Mouse (Mus musculus) adrenal gland, adult (tissue): ENCODE results near the gene Vcpkmt.

ENCODE experiments used
- DNase-seq, 2 experiments: peaks; one replicate each; pipeline ENCODE4 v3.0.0; 2022 to 2023; ENCODE audit warnings: low spot score in 1 of 2; ENCODE audit not compliant: inconsistent age in 2 of 2

The Vcpkmt gene

DNA sequence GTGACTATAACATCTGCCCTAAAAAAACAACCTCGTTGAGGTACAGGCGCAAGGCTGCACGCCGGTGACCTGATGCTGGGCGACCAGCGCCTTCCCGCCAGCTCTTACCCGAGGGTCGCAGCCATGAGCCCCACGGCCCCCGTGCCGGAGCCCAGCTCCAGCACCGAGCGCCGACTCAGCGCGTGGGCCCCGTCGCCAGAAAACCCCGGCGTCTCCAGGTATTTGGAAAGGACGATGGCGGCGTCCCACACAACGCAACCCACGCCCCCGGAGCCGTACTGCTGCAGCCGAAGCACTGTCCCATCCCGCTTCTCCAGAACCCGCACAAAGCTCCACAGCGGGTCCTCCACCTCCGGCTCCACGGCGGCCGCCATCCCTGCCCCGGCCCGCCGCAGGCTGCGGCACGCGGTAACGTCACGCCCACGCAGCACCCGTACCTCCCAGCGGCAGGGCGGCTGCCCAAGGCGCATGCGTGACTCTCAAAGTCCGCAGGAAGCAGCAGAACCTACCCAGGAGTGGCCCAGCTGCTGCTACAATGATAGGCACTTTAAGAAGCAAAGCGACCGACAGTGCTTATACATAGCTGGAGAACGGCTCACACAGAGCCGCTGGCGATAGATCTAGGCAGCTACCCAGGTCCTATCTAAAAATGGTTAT is at the start of gene Vcpkmt:
Vcpkmt (minus strand) TSS at position 416 of the 657 bp plus-strand sequence.
- DNase-seq, result peak; percentile 92 to 95

GRCm38 (mm10) chr12:69618590-69618989 is 35.8 kb upstream of the Vcpkmt start:
- DNase-seq, result peak; percentile 65 to 79

GRCm38 (mm10) chr12:69604367-69604766 is 21.5 kb upstream of the Vcpkmt start:
- DNase-seq, result no peak

- DNase-seq, result peak in 1 of 2 experiments; percentile 42
Observed at GRCm38 (mm10) chr12:69597446-69597845, 14.6 kb upstream of the Vcpkmt start.

- no peak for DNase-seq
Observed at GRCm38 (mm10) chr12:69593130-69593529, 10.3 kb upstream of the Vcpkmt start.

- no peak for DNase-seq
Observed at GRCm38 (mm10) chr12:69583270-69583629, 422 bp upstream of the Vcpkmt start.

DNA sequence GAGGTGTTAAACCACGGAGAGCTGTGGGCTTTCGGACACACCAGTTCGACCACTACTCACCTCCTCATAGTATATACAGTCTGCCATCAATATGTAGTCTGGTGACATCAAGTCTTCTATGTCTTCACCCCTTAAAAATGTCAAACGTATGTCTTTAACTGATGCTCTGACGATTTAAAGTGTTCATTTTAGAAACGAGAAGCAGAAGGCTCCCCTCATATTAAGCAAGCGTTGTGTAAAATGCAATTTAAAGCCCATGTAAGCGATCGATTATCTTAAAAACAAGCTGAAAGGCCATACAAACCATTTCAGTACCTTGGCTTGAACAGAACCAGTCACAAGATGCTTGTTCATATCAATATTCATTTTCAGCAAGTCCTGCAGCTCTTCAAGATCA is 614 bp downstream of the Vcpkmt start:
- no peak for DNase-seq

- DNase-seq, result no peak
Observed at GRCm38 (mm10) chr12:69579623-69580022, 3.2 kb downstream of the Vcpkmt start.

- DNase-seq, result no peak
Observed at GRCm38 (mm10) chr12:69576120-69576627, 6.7 kb downstream of the Vcpkmt start.

GRCm38 (mm10) chr12:69573916-69574881 is 8.6 kb downstream of the Vcpkmt start:
- peak; percentile 76 to 96 for DNase-seq

GRCm38 (mm10) chr12:69573271-69573670 is 9.6 kb downstream of the Vcpkmt start:
- DNase-seq, result no peak

DNA sequence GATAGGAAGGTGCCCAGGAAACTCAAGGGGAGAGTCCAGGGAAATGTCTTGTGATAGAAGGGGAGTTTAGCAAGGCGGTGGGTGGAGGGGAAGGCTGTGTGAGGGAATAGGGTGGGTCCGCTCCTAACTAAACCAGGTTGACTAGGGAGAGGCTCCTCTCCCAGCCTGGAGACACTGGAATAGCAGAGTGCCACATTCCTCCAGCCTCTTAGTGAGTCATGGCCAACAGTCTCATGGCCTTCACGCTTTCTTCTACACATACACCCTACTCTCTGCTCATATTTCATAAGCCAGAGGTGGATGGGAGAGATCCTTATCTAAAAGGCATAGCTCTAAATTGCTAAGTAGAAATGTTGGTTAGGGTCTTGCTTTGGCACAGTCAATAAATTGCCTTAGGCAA is 12.9 kb downstream of the Vcpkmt start:
- peak; percentile 57 to 78 for DNase-seq

- no peak for DNase-seq
Observed at GRCm38 (mm10) chr12:69568266-69568665, 14.6 kb downstream of the Vcpkmt start.

DNA sequence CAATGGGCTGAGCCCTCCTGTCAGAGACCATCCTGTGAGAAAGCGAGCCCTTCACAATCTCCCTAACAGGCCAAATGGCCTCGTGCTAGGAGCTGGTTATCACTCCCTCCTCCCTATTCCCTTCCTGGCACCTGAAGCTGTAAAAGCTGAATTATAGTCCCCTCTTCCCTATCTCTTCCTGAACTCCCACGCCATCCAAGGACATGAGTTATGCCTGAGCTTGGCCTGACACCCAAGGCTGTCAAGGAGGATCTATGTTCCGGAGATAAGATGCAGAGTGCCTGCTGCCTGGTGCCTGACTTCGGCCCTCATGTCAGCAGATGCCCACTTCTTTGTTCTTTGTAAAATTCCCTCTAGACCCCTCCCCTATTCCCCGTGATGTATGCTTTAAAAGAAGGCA is 21.8 kb downstream of the Vcpkmt start:
- peak; percentile 59 to 81 for DNase-seq

- peak; percentile 84 to 92 for DNase-seq
Observed at GRCm38 (mm10) chr12:69556221-69556861, 26.5 kb downstream of the Vcpkmt start.

DNA sequence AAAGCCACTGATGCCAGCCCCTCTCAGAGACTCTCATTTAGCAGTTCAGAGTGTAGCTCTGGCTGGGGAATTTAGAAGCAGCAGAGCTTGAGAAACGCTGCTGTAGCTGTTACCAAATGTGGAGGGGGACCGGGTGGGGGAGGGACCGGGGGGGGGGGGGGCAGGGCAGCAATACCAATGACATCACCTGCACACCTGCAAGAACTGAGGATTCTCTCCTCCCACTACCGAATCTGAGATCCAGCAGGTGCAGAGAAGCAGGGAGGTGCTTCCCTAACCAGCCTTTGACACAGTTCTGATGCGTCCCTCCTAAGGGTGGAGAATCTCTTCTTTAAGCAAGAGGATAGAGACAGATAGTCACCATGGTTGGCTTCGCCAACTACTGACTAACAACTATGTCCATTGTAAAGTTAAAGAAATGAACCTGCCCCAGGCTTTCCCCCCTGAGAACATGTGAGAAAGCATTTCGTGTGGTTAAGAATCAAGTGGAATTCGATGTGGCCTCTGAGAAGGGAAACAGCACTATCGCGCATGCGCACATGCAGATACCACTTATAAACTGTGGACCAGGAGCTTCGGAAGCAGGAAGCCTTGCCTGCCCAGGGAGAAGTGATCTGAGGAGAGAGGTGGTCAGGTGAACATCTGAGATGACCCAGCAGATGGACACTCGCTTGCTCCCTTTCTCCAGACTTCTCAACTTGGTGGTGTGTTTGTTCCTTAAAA is 37.2 kb downstream of the Vcpkmt start:
- DNase-seq, result no peak

GRCm38 (mm10) chr12:69544994-69545393 is 37.8 kb downstream of the Vcpkmt start:
- DNase-seq, result no peak

GRCm38 (mm10) chr12:69544562-69544961 is 38.3 kb downstream of the Vcpkmt start:
- no peak for DNase-seq

GRCm38 (mm10) chr12:69542376-69542775 is 40.5 kb downstream of the Vcpkmt start:
- no peak for DNase-seq

DNA sequence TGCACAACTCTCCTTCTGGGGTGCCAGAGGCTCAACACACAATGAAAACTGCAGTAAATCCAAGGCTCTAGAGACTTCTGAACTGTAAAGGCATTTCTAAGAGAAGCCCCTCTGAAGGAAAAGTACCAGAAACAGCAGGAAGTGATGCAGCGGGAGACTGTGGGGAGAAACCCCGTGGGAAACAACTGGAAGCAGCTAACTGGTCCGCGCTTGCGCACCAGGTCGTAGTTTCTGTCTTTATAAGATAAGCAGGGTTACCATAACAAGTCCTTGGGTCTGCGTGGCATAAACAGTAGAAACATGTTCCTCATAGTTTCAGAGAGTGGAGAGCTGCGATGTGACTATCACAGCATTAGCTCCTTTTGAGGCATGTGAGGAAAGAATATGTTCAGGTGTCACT is 41.2 kb downstream of the Vcpkmt start:
- no peak for DNase-seq

DNA sequence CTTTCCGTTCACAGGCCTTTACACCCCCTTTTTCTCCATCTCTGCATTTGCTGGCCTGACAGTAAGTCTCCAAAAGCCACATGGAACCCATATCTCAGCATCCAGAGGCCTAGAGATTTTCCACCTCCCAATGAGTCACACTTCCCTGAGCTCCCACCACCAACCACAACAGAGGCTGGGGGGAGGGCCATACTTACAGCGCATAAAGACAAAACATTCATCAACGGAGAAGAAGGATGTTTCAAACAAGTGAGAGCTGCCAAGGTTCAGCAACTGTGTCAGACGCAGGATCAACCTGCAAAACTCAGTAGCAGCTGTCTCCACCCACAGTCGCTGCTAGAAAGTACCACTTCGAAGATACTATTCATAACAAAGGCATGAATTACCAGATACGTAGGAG is 43.5 kb downstream of the Vcpkmt start:
- no peak for DNase-seq
